Mouse (Mus musculus): ENCODE results near the gene Arhgap15. TPM values are rescaled to one million over a fixed set of nuclear protein-coding genes. Genes with fewer than 3 reads are reported as not detected.

The Arhgap15 gene
- polyA plus RNA-seq, 1 experiment from 2014 or later = not detected

DNA sequence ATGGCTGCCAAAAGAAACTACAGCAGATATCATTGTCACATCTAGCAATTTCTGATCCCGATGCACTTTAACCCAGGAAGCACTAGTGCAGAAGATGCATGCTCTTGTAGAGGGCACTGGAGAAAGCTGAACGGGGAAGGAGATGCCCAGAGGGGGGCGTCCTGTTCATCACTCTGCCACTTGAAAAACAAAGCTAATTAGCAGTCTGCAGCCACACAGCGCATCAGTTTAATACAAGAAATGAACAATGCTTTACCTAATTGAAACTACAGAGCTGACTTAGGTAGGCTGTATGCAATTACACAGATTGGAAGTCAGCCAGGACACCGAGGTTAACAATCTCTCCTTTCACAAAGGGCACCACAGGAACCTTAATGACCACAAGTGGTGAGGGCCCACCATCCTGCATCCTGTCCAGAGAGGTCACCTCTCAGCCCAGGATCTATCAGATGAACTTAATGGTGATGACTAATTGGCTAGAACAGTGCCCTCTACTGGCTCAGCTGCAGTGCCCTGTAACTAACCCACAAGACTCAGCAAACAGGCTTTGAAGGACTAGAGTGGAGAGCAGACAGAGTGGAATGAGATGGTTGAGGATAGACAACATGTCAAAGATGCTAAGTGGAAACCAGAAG is 588.2 kb downstream of the Arhgap15 start:
- CTCF ChIA-PET = interaction anchor here (2.4 kb wide), 1 partner anchor 10 kb away, joined by 7 read pairs; no protein-coding TSS in a partner anchor
- ATAC-seq (no peak), DNase-seq (ENCODE audit: low read depth, low spot score) (no peak)
- TF ChIP-seq CTCF (IDR thresholded peaks at IDR 0.05) = peak; percentile 60
- POLR2A ChIA-PET = no interaction called here
- in situ Hi-C loops (cut with MboI; ENCODE audit: low pct_unique_long_range_greater_than_20kb) = no loop called here
- no peaks in the 10 kb centered on the region for H3K27me3 ChIP-seq

DNA sequence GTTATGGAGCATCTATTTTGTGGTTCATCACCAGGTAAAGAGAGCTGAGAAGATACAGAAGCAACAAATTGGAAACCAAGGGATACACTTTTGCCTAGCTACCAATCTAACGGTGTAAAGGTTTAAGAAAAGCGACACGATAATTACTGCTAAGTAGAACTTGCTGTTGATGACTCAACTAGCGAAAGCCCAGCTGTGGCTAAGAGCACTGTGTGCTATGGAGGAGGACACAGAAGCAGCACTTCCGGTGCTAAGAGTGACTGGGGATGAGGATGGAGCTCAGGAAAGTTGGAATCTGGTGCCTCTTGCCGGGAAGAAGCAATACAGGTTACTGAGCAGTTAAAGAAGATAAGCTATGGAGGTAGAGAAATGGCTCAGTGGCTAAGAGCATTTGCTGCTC is 589.8 kb downstream of the Arhgap15 start:
- no peak for DNase-seq (ENCODE audit: low read depth, low spot score)
- no peak for TF ChIP-seq CTCF (IDR thresholded peaks at IDR 0.05)
- H3K27me3 ChIP-seq = no peaks in the 10 kb centered on the region
- in situ Hi-C loops (cut with MboI; ENCODE audit: low pct_unique_long_range_greater_than_20kb) = no loop called here
- CTCF ChIA-PET = interaction anchor here (0.9 to 2.4 kb wide), 3 partner anchors 8 to 16 kb away, joined by 3 to 7 read pairs (median 3); no protein-coding TSS in a partner anchor
- ATAC-seq = no peak
- POLR2A ChIA-PET = no interaction called here

DNA sequence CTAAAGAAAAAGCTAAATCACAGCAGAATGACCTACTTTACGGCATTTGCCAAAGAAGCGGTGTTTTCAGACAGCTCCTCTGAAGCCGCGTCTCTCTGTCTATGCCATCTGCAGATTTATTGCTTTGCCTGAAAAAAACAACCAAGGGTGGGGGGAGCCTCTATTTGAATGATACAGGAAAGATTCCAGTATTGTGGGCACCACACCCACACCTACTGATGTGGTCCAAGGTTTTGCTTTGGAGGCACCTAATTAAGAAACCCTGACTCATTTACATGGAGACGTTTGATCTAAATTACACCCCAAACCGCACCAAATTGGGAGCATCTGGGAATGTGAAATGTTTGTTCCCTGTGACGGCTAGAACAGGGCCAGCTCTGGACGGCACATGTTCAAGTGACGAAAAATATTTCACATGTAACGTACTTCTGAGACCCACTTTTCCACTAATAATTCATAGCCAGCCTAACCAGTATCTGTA is 592.5 kb downstream of the Arhgap15 start:
- no peak for TF ChIP-seq CTCF (IDR thresholded peaks at IDR 0.05)
- ChIA-PET CTCF (no interaction called here), POLR2A (no interaction called here)
- ATAC-seq (no peak), DNase-seq (ENCODE audit: low read depth, low spot score) (no peak)
- in situ Hi-C loops (cut with MboI; ENCODE audit: low pct_unique_long_range_greater_than_20kb) = no loop called here
- no peaks in the 10 kb centered on the region for H3K27me3 ChIP-seq

DNA sequence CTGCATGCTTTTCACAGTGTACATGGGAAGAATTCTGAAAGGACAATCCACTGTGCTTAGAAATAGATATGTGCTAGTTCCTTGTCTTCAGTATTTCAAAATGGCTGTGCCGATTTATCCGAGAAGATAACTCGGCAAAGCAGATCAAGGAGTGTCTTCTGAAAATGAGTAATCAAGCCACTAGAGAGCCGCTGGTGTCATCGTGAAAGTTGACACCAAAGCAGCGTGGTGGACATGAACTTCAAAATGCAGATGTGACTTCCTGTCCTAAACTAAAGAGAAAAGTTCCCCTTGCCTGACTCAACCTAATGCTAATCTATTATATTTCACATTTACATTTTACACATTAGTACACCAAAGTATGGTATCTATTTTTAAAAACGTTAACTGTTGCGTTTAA is 596.2 kb downstream of the Arhgap15 start:
- POLR2A ChIA-PET = no interaction called here
- DNase-seq (ENCODE audit: low read depth, low spot score) (no peak), ATAC-seq (no peak)
- CTCF ChIA-PET = interaction anchor here (1.1 kb wide), 1 partner anchor 11 kb away, joined by 3 read pairs; no protein-coding TSS in a partner anchor
- in situ Hi-C loops (cut with MboI; ENCODE audit: low pct_unique_long_range_greater_than_20kb) = no loop called here
- H3K27me3 ChIP-seq = peaks cover 8% of the 10 kb centered on the region
- TF ChIP-seq CTCF (IDR thresholded peaks at IDR 0.05) = no peak

DNA sequence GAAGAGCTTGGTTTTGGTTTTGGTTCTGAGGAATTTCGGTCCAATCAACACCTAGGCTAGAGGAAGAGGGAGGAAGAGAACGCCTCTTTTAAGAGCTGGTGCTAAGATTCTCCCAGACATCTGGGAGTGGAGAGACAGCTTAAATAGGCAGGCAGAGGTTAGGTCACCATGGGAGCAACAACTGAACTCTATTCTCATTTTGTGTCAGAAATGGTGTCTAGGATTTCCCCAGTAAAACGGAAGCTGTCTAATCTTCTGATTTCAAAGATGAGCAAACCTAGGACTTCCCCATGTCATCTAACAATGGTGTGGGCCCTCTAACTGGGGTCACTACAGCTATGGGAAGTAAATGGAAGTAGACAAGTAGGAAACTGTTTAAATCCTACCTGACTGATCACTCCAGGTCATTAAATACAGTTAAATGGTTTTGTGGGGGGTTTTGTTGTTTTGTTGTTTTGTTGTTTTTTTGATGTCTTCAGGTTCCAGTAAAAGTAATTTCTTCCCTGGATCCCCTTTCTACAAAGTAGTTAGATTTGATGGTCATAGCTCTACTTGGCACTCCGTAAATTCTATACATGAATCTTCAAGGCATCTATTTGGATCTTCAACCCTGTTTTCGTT is 596.8 kb downstream of the Arhgap15 start:
- ATAC-seq = no peak
- in situ Hi-C loops (cut with MboI; ENCODE audit: low pct_unique_long_range_greater_than_20kb) = no loop called here
- ChIA-PET CTCF (interaction anchor here (1.1 to 1.5 kb wide), 3 partner anchors 7 to 23 kb away, joined by 3 to 4 read pairs (median 3); no protein-coding TSS in a partner anchor), POLR2A (no interaction called here)
- DNase-seq (ENCODE audit: low read depth, low spot score) = no peak
- no peak for TF ChIP-seq CTCF (IDR thresholded peaks at IDR 0.05)
- peaks cover 8% of the 10 kb centered on the region for H3K27me3 ChIP-seq

DNA sequence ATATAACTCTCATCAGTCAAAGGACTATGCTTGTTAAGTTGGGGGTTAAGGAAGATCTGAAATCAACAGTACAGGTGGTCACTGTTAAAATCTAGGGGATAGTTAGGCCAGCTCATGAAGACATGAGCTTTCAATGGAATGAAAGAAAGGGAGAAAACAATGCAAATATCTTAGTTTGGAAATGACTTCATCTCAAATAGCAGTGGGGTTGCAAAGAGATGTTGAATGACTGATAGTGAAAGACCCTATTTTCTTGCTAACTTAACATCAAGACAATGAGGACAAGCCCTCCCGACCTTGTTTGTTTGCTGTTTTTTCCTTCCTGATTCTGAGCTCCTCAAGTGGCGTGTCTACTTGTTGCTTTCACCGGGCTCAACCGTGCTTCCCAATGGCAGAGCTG is 597.6 kb downstream of the Arhgap15 start:
- POLR2A ChIA-PET = interaction anchor here (1.0 kb wide), 1 partner anchor 9 kb away, joined by 3 read pairs; no protein-coding TSS in a partner anchor
- TF ChIP-seq CTCF (IDR thresholded peaks at IDR 0.05) = no peak
- no peak for DNase-seq (ENCODE audit: low read depth, low spot score)
- in situ Hi-C loops (cut with MboI; ENCODE audit: low pct_unique_long_range_greater_than_20kb) = no loop called here
- H3K27me3 ChIP-seq = peaks cover 8% of the 10 kb centered on the region
- CTCF ChIA-PET = interaction anchor here (1.1 to 1.5 kb wide), 3 partner anchors 8 to 22 kb away, joined by 3 to 6 read pairs (median 4); no protein-coding TSS in a partner anchor
- no peak for ATAC-seq

DNA sequence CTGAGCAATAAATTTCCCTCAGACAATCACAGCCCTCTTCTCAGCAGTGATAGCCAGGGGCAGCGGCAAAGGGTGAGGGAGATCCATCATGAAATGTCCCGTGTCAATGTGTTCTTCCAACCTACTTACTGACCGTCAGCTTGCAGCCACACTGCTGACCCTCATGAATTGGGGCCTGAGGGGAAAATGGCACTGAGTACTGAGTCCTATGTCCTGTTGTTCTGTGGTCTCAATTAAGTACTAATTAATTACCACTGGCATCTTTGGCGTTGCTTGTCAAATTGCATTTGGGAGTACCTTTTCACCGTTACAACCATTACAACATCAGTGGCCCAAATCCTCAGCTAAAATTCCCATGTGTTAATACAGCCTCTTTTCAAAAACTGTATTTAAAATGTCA is 599.2 kb downstream of the Arhgap15 start:
- POLR2A ChIA-PET = no interaction called here
- in situ Hi-C loops (cut with MboI; ENCODE audit: low pct_unique_long_range_greater_than_20kb) = no loop called here
- TF ChIP-seq CTCF (IDR thresholded peaks at IDR 0.05) = no peak
- DNase-seq (ENCODE audit: low read depth, low spot score) = no peak
- peaks cover 8% of the 10 kb centered on the region for H3K27me3 ChIP-seq
- no peak for ATAC-seq
- CTCF ChIA-PET = no interaction called here

DNA sequence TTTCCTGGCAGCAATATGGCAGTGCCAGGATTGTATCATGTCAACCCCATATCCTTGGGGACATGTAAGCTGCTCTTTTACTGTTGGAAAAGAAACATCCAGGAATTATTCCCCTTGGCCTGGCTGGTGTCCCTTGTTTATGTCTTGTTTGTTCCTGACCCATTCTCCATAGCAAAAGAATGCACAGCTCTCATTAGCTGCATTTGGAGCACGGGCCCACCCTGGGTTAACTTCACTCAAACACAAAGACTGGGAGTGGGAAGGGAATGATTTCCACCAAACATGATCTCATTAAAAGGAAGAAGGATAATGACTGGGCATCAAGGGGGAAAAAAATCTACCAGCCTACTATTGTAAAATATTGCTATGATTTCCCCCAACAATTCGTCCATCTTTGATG is 600.5 kb downstream of the Arhgap15 start:
- DNase-seq (ENCODE audit: low read depth, low spot score) (no peak), ATAC-seq (no peak)
- peaks cover 8% of the 10 kb centered on the region for H3K27me3 ChIP-seq
- TF ChIP-seq CTCF (IDR thresholded peaks at IDR 0.05) = no peak
- in situ Hi-C loops (cut with MboI; ENCODE audit: low pct_unique_long_range_greater_than_20kb) = no loop called here
- POLR2A ChIA-PET = interaction anchor here (0.7 kb wide), 1 partner anchor 48 kb away, joined by 3 read pairs; no protein-coding TSS in a partner anchor
- CTCF ChIA-PET = interaction anchor here (1.2 kb wide), 1 partner anchor 18 kb away, joined by 3 read pairs; no protein-coding TSS in a partner anchor

DNA sequence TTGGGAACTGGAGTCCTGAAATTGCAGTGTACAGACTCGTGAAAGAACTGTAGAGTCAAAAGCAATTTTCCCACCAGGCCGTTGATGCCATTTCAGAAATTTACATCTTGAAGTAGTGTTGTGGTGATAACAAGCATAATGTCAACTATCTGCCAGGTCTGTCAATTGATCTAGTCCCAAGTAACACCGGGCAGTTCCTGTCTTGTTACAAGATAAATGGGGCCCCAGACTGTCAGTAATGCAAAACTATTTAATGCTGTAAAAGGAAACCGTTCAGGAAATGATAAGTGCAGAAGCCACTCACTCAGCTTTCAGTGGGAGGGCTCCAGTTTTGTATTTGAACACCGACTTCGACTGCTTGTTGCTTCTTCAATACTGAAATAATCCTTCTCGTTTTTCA is 604.3 kb downstream of the Arhgap15 start:
- DNase-seq (ENCODE audit: low read depth, low spot score) (no peak), ATAC-seq (no peak)
- in situ Hi-C loops (cut with MboI; ENCODE audit: low pct_unique_long_range_greater_than_20kb) = no loop called here
- TF ChIP-seq CTCF (IDR thresholded peaks at IDR 0.05) = no peak
- ChIA-PET POLR2A (no interaction called here), CTCF (interaction anchor here (1.1 kb wide), 1 partner anchor 16 kb away, joined by 3 read pairs; no protein-coding TSS in a partner anchor)
- H3K27me3 ChIP-seq = peaks cover 8% of the 10 kb centered on the region

DNA sequence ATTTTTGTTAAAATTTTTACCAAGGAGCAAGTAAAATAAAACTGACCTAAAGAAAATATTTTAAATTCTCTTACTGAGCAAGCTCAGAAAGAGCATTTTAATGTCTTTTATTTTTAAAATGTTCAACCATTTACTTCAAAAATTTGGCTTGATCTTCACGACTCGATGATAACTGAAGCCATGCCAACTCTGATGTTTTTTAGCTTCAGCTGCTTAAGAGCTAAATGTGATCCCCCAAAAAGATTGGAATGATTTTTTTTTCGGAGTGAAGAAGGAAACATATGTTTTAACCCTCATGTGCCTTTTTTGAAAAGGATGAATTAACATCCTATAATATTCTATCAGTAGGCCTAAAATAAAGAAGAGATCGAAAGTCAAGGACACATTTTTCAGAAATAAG is 605.0 kb downstream of the Arhgap15 start:
- no peak for DNase-seq (ENCODE audit: low read depth, low spot score)

DNA sequence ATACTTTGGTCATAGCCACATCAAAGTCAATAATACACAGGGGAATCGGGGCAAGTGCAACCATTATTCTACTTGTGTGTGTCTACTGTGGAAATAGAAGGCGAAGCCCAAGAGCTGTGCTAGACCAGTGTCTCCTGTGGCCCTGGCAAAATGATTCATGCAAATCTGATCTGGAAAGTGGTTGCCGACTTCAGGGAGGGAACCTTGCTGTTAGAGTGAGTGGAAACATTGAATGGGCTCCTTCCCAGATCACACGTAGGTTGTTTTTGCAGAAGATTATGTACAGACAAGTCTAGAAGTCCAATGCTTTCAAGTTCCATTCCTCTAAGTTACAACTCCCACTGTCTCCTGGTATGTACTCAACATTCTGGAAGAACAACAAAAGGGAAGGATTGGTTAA is 606.2 kb downstream of the Arhgap15 start:
- in situ Hi-C loops (cut with MboI; ENCODE audit: low pct_unique_long_range_greater_than_20kb) = no loop called here
- ATAC-seq = no peak
- H3K27me3 ChIP-seq = no peaks in the 10 kb centered on the region
- ChIA-PET CTCF (no interaction called here), POLR2A (no interaction called here)
- no peak for DNase-seq (ENCODE audit: low read depth, low spot score)
- TF ChIP-seq CTCF (IDR thresholded peaks at IDR 0.05) = no peak

More for the DNA sequence above, 605.0 kb downstream of the Arhgap15 start:
- in situ Hi-C loops (cut with MboI; ENCODE audit: low pct_unique_long_range_greater_than_20kb) = no loop called here
- CTCF ChIA-PET = interaction anchor here (1.1 kb wide), 1 partner anchor 15 kb away, joined by 3 read pairs; no protein-coding TSS in a partner anchor
- POLR2A ChIA-PET = no interaction called here
- no peak for ATAC-seq
- peaks cover 2% of the 10 kb centered on the region for H3K27me3 ChIP-seq
- TF ChIP-seq CTCF (IDR thresholded peaks at IDR 0.05) = no peak

Measured in Patski (cell line).